Mouse (Mus musculus): ENCODE measurements around the gene Rapgef4.

The Rapgef4 gene

GRCm38 (mm10) chr2:72148647-72149046 lies 167.6 kb downstream of the Rapgef4 start:
- no peak for DNase-seq (ENCODE audit: low read depth, low spot score)

GRCm38 (mm10) chr2:72149059-72149458 lies 168.0 kb downstream of the Rapgef4 start:
- DNase-seq (ENCODE audit: low read depth, low spot score): peak; percentile 78

GRCm38 (mm10) chr2:72151792-72152554 lies 170.9 kb downstream of the Rapgef4 start:
- no peak for DNase-seq (ENCODE audit: low read depth, low spot score)

GRCm38 (mm10) chr2:72152746-72153145 lies 171.7 kb downstream of the Rapgef4 start:
- DNase-seq (ENCODE audit: low read depth, low spot score): no peak

GRCm38 (mm10) chr2:72153851-72154250 lies 172.8 kb downstream of the Rapgef4 start:
- DNase-seq (ENCODE audit: low read depth, low spot score): no peak

- DNase-seq (ENCODE audit: low read depth, low spot score): no peak
Measured at GRCm38 (mm10) chr2:72155102-72155773, 174.2 kb downstream of the Rapgef4 start.

- no peak for DNase-seq (ENCODE audit: low read depth, low spot score)
Measured at GRCm38 (mm10) chr2:72156484-72156883, 175.4 kb downstream of the Rapgef4 start.

GRCm38 (mm10) chr2:72157561-72157960 lies 176.5 kb downstream of the Rapgef4 start:
- no peak for DNase-seq (ENCODE audit: low read depth, low spot score)

GRCm38 (mm10) chr2:72158045-72158444 lies 177.0 kb downstream of the Rapgef4 start:
- DNase-seq (ENCODE audit: low read depth, low spot score): no peak

GRCm38 (mm10) chr2:72158691-72159225 lies 177.7 kb downstream of the Rapgef4 start:
- DNase-seq (ENCODE audit: low read depth, low spot score): peak; percentile 58

- peak; percentile 58 for DNase-seq (ENCODE audit: low read depth, low spot score)
Measured at GRCm38 (mm10) chr2:72159281-72159680, 178.2 kb downstream of the Rapgef4 start.

- peak; percentile 80 for DNase-seq (ENCODE audit: low read depth, low spot score)
Measured at GRCm38 (mm10) chr2:72165136-72165854, 184.3 kb downstream of the Rapgef4 start.

GRCm38 (mm10) chr2:72169451-72170100 lies 188.5 kb downstream of the Rapgef4 start:
- DNase-seq (ENCODE audit: low read depth, low spot score): no peak

- DNase-seq (ENCODE audit: low read depth, low spot score): no peak
Measured at GRCm38 (mm10) chr2:72170546-72170945, 189.5 kb downstream of the Rapgef4 start.

GRCm38 (mm10) chr2:72171204-72171603 lies 190.2 kb downstream of the Rapgef4 start:
- DNase-seq (ENCODE audit: low read depth, low spot score): no peak

- DNase-seq (ENCODE audit: low read depth, low spot score): no peak
Measured at GRCm38 (mm10) chr2:72173010-72173409, 192.0 kb downstream of the Rapgef4 start.

- DNase-seq (ENCODE audit: low read depth, low spot score): no peak
Measured at GRCm38 (mm10) chr2:72173844-72174243, 192.8 kb downstream of the Rapgef4 start.

- DNase-seq (ENCODE audit: low read depth, low spot score): peak; percentile 80
Measured at GRCm38 (mm10) chr2:72175536-72175935, 194.5 kb downstream of the Rapgef4 start.

- no peak for DNase-seq (ENCODE audit: low read depth, low spot score)
Measured at GRCm38 (mm10) chr2:72175971-72176370, 194.9 kb downstream of the Rapgef4 start.

GRCm38 (mm10) chr2:72177214-72178023 lies 196.4 kb downstream of the Rapgef4 start:
- DNase-seq (ENCODE audit: low read depth, low spot score): no peak

GRCm38 (mm10) chr2:72178025-72178424 lies 197.0 kb downstream of the Rapgef4 start:
- no peak for DNase-seq (ENCODE audit: low read depth, low spot score)
